Mouse (Mus musculus) lung, postnatal 36 days (tissue): ENCODE results near the gene Tsc22d4.
A peak's percentile ranks its signal among the peaks of the same experiment; 100 is the strongest.
"Not testable (repeated sequence)": the region's sequence is repeated elsewhere in the genome, so short reads cannot be mapped to it uniquely, and the experiment has no call there.

ENCODE experiments used
- DNase-seq: peaks from one replicate; pipeline ENCODE4 v3.0.0; 2022; ENCODE audit warnings: mixed read lengths

Tsc22d4 gene

DNA sequence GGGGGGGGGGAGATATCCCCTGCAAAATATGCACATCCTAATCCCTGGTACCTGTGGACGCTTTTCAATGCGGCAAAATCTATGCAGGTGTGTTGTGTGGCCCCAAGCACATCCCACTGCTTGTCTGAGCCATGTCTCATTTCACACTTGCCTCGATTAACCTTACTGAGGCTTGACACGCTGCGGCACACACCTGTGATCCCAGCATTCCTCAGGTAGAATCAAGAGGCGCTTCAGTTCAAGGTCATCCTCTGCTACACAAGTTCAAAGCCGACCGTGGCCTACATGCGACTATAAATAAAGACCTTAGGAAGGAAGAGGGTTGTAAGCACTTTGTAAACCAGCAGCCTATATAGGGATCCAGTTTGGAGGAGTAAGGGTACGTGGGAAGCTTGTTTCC lies 3.5 kb upstream of the Tsc22d4 start:
- DNase-seq, result no peak

DNA sequence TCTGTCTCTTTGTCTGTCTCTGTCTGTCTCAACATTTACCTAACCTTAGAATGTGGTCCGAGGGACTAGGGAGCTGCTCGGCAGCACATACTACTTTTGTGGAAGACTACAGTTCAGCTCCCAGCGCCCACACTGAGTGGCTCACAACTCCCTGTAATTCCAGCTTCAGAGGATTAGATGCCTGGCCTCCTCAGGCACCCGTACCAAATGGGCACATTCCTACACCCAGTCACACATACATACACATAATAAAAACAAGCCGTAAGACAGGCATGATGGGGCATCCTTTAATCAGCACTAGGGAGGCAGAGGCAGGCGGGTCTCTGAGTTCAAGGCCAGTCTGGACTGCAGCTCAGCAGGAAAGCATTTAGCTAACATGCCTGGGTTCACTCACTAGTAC lies 2.7 kb upstream of the Tsc22d4 start:
- DNase-seq, result no peak

DNA sequence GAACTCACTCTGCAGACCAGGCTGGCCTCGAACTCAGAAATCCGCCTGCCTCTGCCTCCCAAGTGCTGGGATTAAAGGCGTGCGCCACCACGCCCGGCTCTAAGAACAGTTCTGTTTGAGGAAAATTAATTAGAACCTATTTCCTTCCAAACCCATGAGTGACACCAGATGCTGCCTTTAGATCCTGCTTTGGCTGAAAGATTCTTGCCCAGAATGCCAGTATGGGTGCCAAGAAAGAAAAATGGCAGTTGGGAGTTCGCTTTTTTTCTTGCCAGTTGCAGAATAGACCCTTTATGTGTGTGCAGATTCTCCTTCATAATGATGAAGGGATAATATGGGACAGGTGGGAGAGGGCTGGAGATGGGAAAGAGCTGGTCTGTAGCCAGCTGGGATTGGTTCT lies 1.3 kb upstream of the Tsc22d4 start:
- DNase-seq, result no peak

DNA sequence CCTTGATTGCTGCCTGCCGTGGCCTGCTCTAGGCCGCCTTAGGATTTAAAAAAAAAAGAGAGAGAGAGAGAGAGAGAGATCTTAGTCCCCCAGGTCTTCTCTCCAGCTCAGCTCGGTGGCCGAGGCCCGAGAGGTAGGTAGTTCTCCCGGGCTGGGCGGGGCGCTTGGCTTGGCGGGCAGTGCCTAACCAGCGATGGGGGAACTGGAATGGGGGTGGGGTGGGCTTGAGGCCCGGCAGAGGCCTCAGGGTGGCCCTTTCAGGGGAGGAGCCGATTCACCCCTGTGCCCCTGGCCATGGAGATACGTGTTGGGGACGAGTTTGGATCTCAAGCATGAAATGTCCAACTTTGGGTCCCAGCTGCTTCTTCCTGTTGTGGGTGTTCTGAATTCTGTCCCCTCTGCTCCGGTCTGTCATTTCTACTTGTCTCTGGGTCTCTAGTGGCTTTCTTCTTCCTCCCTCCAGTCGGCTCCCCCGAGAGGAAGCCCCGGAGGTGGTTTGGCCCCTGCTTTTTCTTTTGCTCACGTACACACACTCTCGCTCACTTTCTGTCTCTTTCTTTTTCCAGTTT lies 836 bp downstream of the Tsc22d4 start:
- peak; percentile 81 for DNase-seq

DNA sequence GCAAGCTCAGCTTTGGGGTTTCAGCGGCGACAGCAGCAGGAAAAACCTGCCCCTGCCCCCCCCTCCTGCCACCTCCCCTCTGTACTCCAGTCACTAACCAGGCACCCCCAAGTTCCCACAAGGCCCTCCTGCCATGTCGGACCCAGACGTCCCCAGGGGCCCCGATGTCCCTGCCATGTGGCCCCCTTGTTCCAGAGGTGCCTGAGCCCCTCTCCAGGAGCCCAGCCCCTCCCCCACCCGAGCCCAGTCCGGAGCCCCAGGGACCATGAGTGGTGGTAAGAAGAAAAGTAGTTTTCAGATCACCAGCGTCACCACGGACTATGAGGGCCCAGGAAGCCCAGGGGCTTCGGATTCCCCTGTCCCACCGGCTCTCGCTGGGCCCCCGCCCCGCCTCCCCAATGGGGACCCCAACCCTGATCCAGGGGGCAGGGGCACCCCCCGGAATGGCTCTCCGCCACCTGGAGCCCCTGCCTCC lies 1.4 kb downstream of the Tsc22d4 start:
- no peak for DNase-seq

DNA sequence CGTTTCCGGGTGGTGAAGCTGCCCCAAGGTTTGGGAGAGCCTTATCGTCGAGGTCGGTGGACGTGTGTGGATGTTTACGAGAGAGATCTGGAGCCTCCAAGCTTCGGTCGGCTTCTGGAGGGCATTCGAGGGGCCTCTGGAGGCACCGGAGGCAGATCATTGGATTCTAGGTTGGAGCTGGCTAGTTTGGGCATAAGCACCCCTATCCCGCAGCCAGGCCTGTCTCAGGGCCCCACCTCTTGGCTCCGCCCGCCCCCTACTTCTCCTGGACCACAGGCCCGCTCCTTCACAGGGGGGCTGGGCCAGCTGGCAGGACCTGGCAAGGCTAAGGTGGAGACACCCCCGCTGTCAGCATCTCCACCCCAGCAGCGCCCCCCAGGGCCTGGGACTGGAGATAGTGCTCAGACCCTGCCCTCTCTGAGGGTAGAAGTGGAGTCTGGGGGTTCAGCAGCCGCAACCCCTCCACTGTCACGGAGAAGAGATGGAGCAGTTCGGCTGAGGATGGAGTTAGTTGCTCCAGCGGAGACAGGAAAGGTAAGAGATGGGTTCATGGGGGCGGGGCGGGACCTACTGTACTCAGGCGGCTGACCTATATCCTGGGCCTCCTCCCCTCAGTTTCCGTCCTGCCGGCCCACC lies 1.9 kb downstream of the Tsc22d4 start:
- DNase-seq, result peak; percentile 61

DNA sequence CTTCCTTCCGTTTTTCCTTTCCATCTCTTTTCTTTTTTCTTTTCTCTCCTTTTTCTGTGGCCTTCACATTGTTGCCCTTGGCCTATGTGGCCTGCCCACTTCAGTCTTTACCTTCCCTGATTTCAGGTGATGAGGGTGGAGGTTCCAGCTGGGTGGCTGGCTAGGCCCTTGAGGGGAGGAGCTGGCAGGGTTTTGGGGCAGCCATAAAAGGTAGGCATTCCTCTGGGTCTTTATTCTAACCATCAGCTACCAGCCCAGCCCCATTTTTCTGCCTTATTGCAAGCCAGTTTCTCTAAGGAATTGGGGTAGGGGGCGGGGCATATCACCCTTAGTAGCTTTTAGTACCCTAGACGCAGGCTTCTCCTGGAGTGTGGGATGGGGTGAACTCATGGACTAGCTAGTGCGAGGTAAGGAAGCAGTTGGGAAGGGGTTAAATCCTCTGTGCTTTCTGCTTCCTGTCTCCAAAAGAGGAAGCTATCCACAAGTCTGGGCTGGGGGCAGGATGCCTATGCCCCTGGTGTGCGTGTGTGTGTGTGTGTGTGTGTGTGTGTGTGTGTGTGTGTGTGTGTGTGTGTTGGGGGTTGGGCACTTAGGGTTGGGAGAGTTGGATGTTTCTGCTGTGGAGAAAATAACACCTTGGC lies 2.7 kb downstream of the Tsc22d4 start:
- DNase-seq, result peak; percentile 53

DNA sequence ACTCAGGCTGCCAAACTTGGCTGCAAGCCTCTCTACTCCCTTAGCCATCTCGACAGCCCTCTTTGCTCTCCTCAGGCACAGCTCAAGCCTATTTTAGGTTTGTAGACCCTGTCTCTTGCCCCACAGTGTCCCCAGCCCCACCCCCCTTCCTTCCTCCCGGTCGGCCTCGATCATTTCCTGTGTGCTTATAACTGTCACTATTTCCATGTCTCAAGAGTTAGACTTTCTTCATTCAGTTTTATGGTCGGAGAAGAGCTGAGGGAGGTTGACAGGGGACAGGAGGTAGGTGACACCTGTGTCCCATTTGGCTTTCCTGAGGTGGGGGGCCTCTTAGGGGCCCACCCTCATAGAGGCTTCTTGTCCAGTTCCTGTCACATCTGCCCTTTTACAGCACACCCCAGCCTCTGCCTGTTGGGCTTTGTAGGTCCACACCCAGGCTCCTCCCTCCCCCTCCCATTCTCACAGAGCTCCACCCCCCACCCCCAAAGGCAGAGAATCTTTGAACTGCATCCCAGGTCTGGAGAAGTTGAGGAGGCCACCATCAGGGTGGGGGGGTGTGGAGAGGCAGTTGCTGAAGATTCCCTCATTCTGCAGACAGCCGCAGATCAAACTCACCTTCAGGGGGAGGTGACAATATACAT lies 3.8 kb downstream of the Tsc22d4 start:
- no peak for DNase-seq

DNA sequence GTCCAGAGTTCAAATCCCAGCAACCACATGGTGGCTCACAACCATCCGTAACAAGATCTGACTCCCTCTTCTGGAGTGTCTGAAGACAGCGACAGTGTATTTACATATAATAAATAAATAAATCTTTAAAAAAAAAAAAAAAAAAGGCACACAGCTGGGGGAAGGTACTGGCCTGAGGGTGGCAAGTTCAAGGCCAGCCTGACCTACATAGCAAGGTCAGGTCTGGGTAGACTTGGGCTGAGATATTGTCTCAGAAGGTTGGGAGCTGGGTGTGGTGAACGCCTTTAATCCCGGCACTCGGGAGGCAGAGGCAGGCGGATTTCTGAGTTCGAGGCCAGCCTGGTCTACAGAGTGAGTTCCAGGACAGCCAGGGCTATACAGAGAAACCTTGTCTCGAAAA lies 4.7 kb downstream of the Tsc22d4 start:
- not testable (repeated sequence) for DNase-seq

DNA sequence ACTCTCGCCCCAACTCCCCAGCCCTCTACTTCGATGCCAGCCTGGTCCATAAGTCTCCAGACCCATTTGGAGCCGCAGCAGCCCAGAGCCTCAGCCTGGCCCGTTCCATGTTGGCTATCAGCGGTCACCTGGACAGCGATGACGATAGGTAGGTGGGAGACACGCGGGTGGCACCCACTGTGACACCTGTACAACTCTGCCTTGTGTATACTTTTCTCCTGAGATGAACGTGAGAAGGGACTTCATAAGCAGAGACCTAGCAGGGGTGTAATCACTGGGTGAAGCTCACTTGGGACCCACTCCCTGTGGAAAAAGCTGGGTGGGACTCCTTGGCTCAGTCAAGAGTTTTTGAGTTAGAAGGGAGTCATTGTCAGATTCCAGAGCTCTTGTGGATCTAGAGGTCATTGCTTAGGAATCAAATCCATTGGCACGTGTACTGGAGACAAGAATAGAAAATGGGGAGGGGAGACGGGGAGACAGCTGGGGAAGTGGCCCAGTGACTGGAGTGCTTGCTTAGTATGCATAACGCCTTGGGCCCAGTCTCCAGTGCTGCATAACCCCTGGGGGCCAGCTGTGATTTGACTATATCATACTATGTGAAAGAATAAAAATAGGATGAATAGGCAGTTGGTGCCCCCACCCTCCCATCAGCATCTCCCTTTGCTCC lies 5.8 kb downstream of the Tsc22d4 start:
- DNase-seq, result no peak

DNA sequence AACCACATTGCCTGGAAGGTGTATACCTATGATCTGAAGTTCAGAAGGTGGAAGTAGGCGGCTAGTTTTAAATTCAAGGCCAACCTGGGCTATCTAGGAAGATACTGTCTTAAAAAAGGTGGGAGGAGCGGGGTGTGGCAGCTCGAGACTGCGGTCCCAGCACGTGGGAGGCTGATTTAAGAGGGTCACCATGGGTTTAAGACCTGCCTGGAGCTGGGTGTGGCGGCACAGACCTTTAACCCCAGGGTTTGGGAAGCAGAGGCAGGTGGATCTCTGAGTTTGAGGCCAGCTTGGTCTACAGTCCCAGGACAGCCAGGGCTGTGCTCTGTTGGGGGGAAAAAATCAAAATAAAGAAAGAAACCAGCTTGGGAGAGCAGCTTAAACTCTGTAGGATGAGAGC lies 6.5 kb downstream of the Tsc22d4 start:
- DNase-seq, result no peak

DNA sequence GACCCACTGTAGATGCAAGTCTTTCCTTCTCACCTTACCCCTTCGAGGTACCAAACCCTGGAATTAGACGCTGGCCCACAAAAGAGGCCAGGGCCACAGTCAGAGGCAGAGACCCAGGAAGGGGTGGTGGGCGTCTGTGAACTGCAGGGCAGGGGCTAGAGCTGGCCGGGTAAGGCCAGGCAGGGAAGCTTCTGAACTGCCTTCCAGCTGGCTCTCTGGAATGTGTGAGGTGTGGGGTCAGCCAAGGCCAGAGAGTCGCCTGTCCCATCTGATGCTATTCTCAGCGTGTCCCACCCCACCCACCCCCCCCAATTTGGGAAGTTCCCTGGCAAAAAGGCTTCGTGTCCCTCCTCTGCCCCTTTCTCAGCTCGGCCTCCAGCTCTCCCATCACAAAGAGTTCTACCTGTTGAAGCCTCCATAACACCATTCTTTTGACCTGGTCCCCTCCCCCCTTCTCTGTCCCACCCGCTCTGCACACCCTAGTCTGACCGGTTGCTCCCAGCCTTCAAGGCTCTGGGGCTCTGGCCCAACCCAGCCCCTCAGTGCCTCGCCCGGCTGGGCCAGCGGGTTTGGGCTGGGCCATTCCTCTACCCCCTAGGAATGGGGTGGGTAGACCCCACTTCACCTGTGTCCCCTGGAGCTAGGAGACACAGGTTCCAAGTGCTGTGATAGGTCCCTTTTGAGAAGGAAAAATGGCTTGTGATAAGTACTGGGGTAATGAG lies 7.7 kb downstream of the Tsc22d4 start:
- DNase-seq, result no peak

DNA sequence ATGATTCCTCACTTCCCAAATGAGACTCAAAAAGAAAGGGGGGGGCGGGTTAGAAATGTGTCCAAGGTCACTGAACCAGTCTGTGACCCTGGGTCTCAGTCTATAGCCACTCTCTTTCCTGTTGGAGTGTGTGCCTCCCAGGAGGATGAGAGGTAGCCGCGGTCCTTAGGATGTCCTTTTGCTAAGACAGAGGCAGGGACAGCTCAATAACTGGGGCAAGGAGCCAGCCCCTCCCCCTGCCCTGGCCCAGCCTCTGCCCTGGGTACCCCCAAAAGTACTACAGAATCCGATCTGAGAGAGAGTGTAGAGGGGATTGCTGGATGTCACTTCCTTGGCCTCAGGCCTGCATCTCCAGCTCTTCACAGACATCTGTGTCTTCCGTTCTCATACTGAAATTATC lies 9.9 kb downstream of the Tsc22d4 start:
- DNase-seq, result no peak

DNA sequence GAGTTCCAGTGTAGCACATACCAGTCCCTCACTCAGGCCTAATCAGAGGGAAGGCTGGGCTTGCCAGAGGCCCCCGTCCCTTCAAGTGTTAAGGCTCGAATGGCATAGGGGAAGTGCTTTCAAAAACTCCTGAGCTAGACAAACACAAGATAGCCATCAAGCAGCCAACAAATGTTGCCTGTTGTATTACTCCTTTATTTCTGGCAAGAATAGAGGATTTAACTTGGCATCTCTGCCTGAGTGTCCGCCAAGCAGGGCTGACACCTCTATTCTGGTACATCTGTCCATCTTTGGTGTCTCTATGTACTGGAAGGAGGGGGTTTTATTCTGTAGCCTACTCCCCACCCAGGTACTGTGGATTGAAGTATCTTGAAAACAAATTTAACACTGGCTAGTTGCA lies 10.6 kb downstream of the Tsc22d4 start:
- no peak for DNase-seq

DNA sequence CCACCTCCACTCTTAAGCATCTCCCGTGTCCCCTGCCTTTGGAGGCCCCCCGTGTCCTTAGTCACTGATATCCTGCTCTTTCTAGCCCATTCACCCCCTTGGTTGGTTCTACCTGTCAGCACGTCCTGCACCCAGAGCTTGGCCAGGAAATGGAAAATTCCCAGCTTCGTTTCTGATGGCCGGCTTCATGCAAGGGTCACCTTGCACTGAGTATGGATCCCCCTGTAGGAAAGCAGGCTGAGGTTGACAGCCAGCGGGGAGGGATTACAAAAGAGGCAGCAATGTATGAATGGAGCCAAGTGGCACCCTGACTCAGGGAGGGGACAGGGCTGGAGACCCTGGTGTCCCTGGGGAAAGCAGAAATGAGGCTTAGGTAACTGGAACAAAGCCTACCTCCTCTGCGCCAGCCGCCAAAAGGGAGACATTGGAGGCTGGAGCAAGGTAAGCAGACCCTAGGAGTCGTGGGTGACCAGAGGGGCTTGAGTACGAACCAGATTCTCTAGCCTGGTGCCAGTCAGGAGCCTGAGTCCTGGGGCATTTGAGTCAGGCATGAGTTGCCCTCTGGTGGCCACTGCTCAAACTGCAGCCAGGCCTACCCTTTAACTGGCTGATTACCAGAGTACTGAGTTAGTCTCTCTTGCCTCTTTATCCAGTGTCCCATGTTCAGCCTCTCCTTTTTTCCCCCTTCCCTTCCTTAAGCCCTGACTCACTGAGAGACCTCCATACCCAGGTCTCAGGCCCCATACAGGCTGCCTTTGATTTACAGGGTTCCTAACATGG lies 11.5 kb downstream of the Tsc22d4 start:
- DNase-seq, result peak; percentile 96

DNA sequence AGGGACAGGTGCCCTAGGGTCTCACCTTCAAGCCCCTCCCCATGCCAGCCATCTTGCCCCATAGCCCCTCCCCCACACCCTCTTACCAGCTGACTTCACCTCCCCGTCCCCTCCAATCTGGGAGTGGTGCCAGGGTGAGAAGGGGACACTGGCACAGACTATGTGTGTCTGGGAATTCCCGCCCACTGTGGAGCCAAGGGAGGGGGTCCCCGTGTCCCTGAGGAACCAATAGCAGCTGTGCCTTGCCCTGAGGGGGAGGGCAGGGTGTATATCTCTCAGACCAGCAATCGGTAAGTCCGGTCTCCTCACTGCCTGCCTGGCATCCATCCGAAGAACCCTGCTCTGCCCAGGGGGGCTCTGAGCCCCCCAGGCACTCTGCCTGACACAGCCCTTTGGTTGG lies 12.4 kb downstream of the Tsc22d4 start:
- no peak for DNase-seq

DNA sequence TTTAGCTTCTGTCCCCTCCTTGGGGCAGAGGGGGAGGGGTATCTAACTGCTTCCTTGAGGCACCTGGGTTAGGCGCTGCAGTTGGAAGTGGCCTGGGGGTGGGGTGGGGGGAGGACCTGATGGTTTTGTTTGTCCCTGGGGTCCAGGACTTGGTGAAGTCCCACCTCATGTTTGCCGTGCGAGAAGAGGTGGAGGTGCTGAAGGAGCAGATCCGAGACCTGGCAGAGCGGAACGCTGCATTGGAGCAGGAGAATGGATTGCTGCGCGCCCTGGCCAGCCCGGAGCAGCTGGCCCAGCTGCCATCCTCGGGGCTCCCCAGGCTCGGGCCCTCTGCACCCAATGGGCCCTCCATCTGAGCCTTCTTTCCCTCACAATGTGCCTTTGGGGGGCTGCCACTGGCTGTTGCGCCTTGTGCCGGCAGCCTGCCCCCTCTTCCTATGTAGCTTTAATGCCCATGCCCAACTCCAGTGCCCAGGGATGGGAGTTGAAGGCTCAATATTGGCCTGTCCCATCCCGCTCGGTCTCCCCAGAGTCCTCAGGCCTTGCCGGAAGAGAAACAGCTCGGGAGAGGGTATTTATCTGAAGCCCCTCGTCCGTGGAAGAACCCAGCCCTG lies 13.5 kb downstream of the Tsc22d4 start:
- no peak for DNase-seq

DNA sequence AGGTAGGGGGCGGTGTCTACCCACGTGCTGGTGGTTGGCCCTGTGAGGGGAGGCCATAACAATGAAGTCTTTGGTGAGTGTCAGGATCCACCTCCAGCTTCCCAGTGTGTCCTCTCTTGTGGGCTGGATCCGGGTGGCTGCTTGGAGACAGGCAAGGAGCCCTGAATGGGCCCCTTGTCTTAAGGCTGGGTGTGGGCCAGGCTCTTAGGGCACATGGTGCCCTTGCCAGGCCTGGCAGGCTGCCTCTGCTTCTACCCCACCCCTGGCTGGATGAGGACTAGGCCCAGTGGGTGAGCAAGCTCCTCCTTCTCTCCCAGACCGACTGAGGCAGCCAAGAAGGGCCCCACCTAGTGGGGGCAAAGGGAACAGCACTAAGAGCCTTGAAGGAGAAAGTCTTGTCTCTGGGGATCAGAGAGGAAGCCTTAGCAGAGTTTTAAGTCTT lies 14.5 kb downstream of the Tsc22d4 start:
- DNase-seq, result peak; percentile 92

DNA sequence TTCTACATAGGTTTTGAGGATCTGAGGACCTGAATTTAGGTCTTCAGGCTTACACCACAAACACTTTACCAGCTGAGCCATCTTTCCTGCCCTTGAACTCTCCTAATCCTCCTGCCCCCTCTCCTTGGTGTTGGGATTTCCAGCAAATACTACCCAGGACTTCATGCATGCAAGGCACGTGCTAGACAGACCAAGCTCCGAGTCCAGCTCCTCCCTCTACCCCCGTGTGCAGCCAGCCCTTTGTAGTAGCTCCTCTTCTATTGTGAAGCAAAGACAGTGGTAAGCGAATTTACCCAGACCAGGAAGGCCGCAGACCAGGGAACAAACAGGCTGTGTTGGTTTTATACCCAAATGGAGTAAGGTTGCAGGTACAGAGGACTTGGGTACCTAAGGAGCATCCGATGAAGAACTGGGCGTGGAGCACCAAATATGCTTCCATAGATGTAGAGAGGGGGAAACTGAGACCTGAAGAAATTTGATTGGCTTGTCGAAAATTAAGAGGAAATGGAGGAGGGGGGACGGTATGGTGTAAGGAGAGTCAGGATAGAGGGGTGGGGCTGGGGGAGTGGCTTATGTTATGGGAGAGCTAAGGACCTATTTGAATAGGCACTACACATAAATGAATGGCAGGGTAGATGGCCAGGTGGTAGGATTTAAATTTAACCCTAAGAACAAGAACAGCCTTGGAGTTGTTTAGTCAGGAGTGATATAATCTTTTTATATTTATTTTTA lies 19.2 kb downstream of the Tsc22d4 start:
- DNase-seq, result no peak

DNA sequence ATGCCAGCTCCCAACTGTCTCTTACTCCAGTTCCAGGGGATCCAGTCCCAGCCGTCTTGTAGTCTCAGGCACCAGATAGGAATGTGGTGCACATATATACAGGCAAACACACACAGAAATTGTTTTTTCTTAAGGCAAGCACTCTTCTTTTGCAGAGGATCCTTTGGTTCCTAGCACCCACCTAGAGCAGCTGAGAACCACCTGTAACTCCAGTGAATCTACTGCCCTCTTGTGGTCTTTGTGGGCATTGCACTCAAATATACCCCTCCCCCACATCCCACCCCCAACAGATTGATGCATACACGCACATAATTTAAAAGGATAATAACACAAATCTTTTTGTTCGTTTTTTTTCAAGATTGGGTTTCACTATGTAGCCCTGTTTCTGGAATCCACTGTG lies 20.7 kb downstream of the Tsc22d4 start:
- DNase-seq, result no peak

DNA sequence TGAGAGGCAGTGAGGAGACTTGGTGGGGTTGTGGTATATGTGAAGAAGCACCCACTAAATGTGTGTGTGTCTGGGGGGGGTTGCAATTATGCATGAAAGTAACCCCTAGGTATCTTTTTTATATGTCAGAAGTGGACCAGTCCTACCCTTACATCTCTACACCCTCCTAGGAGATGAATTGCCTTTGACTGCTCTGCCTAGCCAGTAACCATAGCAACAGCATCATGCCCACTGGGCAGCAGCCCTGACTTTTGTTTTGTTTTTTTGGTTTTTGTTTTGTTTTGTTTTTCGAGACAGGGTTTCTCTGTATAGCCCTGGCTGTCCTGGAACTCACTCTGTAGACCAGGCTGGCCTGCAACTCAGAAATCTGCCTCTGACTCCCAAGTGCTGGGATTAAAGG lies 22.9 kb downstream of the Tsc22d4 start:
- DNase-seq, result no peak
